In the genomic region with DNA sequence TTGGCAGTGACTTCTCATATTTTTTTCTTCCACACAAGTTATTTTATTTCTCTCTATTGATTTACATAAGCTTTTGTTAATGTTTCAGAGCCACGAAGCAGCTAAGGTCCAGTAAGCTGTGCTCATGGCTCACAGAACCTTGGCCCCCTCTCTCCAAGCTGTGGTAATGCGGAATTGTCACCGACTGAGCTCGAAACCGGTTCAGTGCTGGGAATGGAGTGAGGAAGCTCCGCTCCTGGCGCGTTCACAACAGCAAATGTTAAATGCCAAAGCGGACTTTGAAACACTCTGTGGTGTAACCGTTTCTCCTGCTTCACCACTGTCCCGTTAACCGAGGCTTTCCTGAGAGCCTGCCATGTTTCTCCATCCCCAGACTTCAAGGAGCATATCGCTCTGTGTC, we compare ENCODE assay signal across 8 mouse cellular contexts. TPM values are rescaled to one million over a fixed set of nuclear protein-coding genes. Genes with fewer than 3 reads are reported as not detected.
A peak's percentile ranks its signal among the peaks of the same experiment; 100 is the strongest.
DNase-seq lines count a peak whose midpoint lies in the region.

No protein-coding gene starts in this region.

- peak; percentile 2 to 14 for DNase-seq in heart, adult 18-20 months
- no peak for DNase-seq in heart, adult 8-10 months (ENCODE audit: low spot score)
- peak; percentile 48 for DNase-seq in ES-CJ7 (ENCODE audit: low read depth, low spot score)
- peak; percentile 32 for DNase-seq in gastrocnemius, postnatal 14 days
- DNase-seq in kidney, postnatal 14 days, result peak; percentile 22
- DNase-seq in spleen, postnatal 4 days (ENCODE audit: low spot score in 2 of 2), result no peak
- DNase-seq in adrenal gland, adult 18-20 months (ENCODE audit: low spot score in 2 of 2), result no peak
- DNase-seq in urinary bladder, adult 18-20 months (ENCODE audit: low spot score in 2 of 2), result no peak

- intact Hi-C loops in gastrocnemius, postnatal 14 days (cut with DNase I; ENCODE audit: low total_unique reads), result no loop called here

RNA-seq across cellular contexts. Expression of a gene that starts 39.4 kb away (rescaled TPM):
- total RNA-seq in heart, adult 18-20 months (2021), result 100 to 1,000 TPM; 171 to 180 TPM
- total RNA-seq in heart, adult 8-10 months (2022), result 100 to 1,000 TPM; 149 to 159 (median 156) TPM
- 100 to 1,000 TPM; 183 to 185 TPM for total RNA-seq in gastrocnemius, postnatal 14 days (2021)
- total RNA-seq in adrenal gland, adult 18-20 months (2021), result 100 to 1,000 TPM; 230 to 239 TPM

RNA-seq across cellular contexts. Expression of a gene that starts 41.8 kb away (rescaled TPM):
- 10 to 100 TPM in 1 of 2 experiments, 1 to 10 TPM in 1; 8.4 to 10.3 TPM for total RNA-seq in heart, adult 18-20 months (2021)
- 10 to 100 TPM in 1 of 4 experiments, 1 to 10 TPM in 3; 8.4 to 10.9 (median 9.3) TPM for total RNA-seq in heart, adult 8-10 months (2022)
- total RNA-seq in gastrocnemius, postnatal 14 days (2021), result 10 to 100 TPM; 10.2 to 11.1 TPM
- total RNA-seq in adrenal gland, adult 18-20 months (2021), result 10 to 100 TPM; 11.8 to 12.5 TPM

RNA-seq across cellular contexts. Expression of a gene that starts 45.2 kb away (rescaled TPM):
- total RNA-seq in heart, adult 18-20 months (2021), result 10 to 100 TPM in 1 of 2 experiments, 1 to 10 TPM in 1; 9.6 to 10.7 TPM
- total RNA-seq in heart, adult 8-10 months (2022), result 10 to 100 TPM; 10.3 to 14.4 (median 12.2) TPM
- 1 to 10 TPM; 7.3 to 7.4 TPM for total RNA-seq in gastrocnemius, postnatal 14 days (2021)
- 10 to 100 TPM; 11.3 to 15.2 TPM for total RNA-seq in adrenal gland, adult 18-20 months (2021)

Comparison
In these comparisons a context has a peak if more than half of its experiments do, and no peak if none do; other contexts are left out.
1. DNase-seq: peak in heart, adult 18-20 months (2 of 2), ES-CJ7 (single experiment), gastrocnemius, postnatal 14 days (single experiment) and kidney, postnatal 14 days (single experiment); none in heart, adult 8-10 months (single experiment), spleen, postnatal 4 days (0 of 2), adrenal gland, adult 18-20 months (0 of 2) and urinary bladder, adult 18-20 months (0 of 2).